Mouse (Mus musculus) heart, embryonic 15.5 days (tissue): ENCODE measurements around the gene Mob1b. TPM values are rescaled to one million over a fixed set of nuclear protein-coding genes. Genes with fewer than 3 reads are reported as not detected.
A peak's percentile ranks its signal among the peaks of the same experiment; 100 is the strongest.

Source experiments
- ATAC-seq: fragments of 200-750 bp; cut with Nextera tagmentation; replicated peaks from 2 replicates; pipeline ENCODE4 v1.8.0; 2017; ENCODE audit warnings: low read depth, moderate TSS enrichment; ENCODE audit not compliant: insufficient number of reproducible peaks, insufficient read depth, low FRiP score
- H3K27ac ChIP-seq: fragments of 300-500 bp; sonication (generic); 2 replicates; pipeline ENCODE4 v1.5.1; 2015; ENCODE audit warnings: mild to moderate bottlenecking, inconsistent platforms
- H3K27me3 ChIP-seq: fragments of 300-500 bp; sonication (generic); 2 replicates; pipeline ENCODE4 v1.6.1; 2015; ENCODE audit warnings: inconsistent platforms
- H3K36me3 ChIP-seq: fragments of 300-500 bp; sonication (generic); 2 replicates; pipeline ENCODE4 v1.6.1; 2015; ENCODE audit warnings: mild to moderate bottlenecking, inconsistent platforms
- H3K4me1 ChIP-seq: fragments of 300-500 bp; sonication (generic); replicated peaks from 2 replicates; pipeline ENCODE4 v1.6.1; 2015; ENCODE audit warnings: inconsistent platforms
- H3K4me2 ChIP-seq: fragments of 300-500 bp; sonication (generic); 2 replicates; pipeline ENCODE4 v1.6.1; 2015; ENCODE audit warnings: inconsistent platforms, mild to moderate bottlenecking, moderate library complexity
- H3K4me3 ChIP-seq: fragments of 300-500 bp; sonication (generic); 2 replicates; pipeline ENCODE4 v1.5.1; 2015; ENCODE audit warnings: mild to moderate bottlenecking, inconsistent platforms
- H3K9ac ChIP-seq: fragments of 300-500 bp; sonication (generic); 2 replicates; pipeline ENCODE4 v1.6.1; 2015; ENCODE audit warnings: mild to moderate bottlenecking, inconsistent platforms
- H3K9me3 ChIP-seq: fragments of 300-500 bp; sonication (generic); replicated peaks from 2 replicates; pipeline ENCODE4 v1.6.1; 2016; ENCODE audit warnings: inconsistent platforms
- WGBS: fragments of 180-500 bp; shearing (Covaris S2); methylation state at CpG from one replicate; pipeline ENCODE4 v1.1.7; 2015; ENCODE audit warnings: mixed read lengths; 5-methylcytosine and 5-hydroxymethylcytosine counted together
- polyA plus RNA-seq: library from polyadenylated mRNA; unstranded; fragments of >200 nt; fragmentation: Nextera tagmentation; extraction: Ambion mirVana; gene quantifications from 2 replicates; pipeline ENCODE4 v1.2.1, GENCODE M21; 2015

Gene Mob1b
- 15.5 and 15.7 TPM in 2 replicates for polyA plus RNA-seq

- Histone ChIP-seq H3K36me3 (no peaks in the 10 kb centered on the region), H3K4me3 (peak within 1 kb of the TSS; percentile 94), H3K4me2 (peak within 1 kb of the TSS; percentile 81), H3K9me3 (no peaks in the 10 kb centered on the region), H3K27me3 (no peaks in the 10 kb centered on the region), H3K4me1 (peaks cover 35% of the 10 kb centered on the region), H3K27ac (peak within 1 kb of the TSS; percentile 96), H3K9ac (peak within 1 kb of the TSS; percentile 99)
- ATAC-seq: peak; percentile 91
- WGBS: under 1% methylated on average over 45 of the region's 54 CpGs
Observed at GRCm38 (mm10) chr5:88720116-88721002, at the start of gene Mob1b. Gene Mob1b, plus strand, starts transcription at chr5:88720855.

- Histone ChIP-seq H3K4me1 (peaks cover 9% of the 10 kb centered on the region), H3K27me3 (no peaks in the 10 kb centered on the region), H3K4me2 (peak overlapping the region; percentile 84), H3K4me3 (peak overlapping the region; percentile 99), H3K9ac (peak overlapping the region; percentile 99), H3K9me3 (no peaks in the 10 kb centered on the region), H3K27ac (peak overlapping the region; percentile 98), H3K36me3 (peaks cover 17% of the 10 kb centered on the region)
- under 1% methylated on average over 37 of the region's 47 CpGs for WGBS
- ATAC-seq: peak; percentile 29
Observed at GRCm38 (mm10) chr5:88674703-88675442, 45.8 kb upstream of the Mob1b start.

GRCm38 (mm10) chr5:88675443-88676387, 44.9 kb upstream of the Mob1b start, which contains the start of gene Grsf1:
Gene Grsf1, minus strand, starts transcription at chr5:88676171.
- peak within 1 kb of the TSS; percentile 99 for H3K9ac ChIP-seq
- ATAC-seq: peak; percentile 91
- no peaks in the 10 kb centered on the region for H3K27me3 ChIP-seq
- H3K4me1 ChIP-seq: peaks cover 9% of the 10 kb centered on the region
- H3K4me3 ChIP-seq: peak within 1 kb of the TSS; percentile 99
- under 1% methylated on average over 126 of the region's 127 CpGs for WGBS
- peak within 1 kb of the TSS; percentile 84 for H3K4me2 ChIP-seq
- H3K27ac ChIP-seq: peak within 1 kb of the TSS; percentile 98
- peaks cover 9% of the 10 kb centered on the region for H3K36me3 ChIP-seq
- H3K9me3 ChIP-seq: no peaks in the 10 kb centered on the region

- Histone ChIP-seq H3K9ac (no peak overlapping the region), H3K27me3 (no peaks in the 10 kb centered on the region), H3K36me3 (no peaks in the 10 kb centered on the region), H3K4me2 (no peak overlapping the region), H3K9me3 (no peaks in the 10 kb centered on the region), H3K4me1 (peaks cover 5% of the 10 kb centered on the region), H3K4me3 (no peak overlapping the region), H3K27ac (no peak overlapping the region)
- no peak for ATAC-seq
- WGBS: 45% methylated on average over 7 of the region's 7 CpGs
Observed at GRCm38 (mm10) chr5:88678929-88679328, 41.7 kb upstream of the Mob1b start.

GRCm38 (mm10) chr5:88679341-88679740, 41.3 kb upstream of the Mob1b start:
- 30% methylated on average over 6 of the region's 6 CpGs for WGBS
- H3K4me2 ChIP-seq: no peak overlapping the region
- peaks cover 4% of the 10 kb centered on the region for H3K4me1 ChIP-seq
- no peaks in the 10 kb centered on the region for H3K27me3 ChIP-seq
- H3K4me3 ChIP-seq: no peak overlapping the region
- H3K27ac ChIP-seq: no peak overlapping the region
- no peaks in the 10 kb centered on the region for H3K9me3 ChIP-seq
- no peaks in the 10 kb centered on the region for H3K36me3 ChIP-seq
- no peak for ATAC-seq
- no peak overlapping the region for H3K9ac ChIP-seq

- Histone ChIP-seq H3K27ac (no peak overlapping the region), H3K4me2 (no peak overlapping the region)
- 86% methylated on average over 6 of the region's 6 CpGs for WGBS
Observed at GRCm38 (mm10) chr5:88680567-88680966, 40.1 kb upstream of the Mob1b start.

GRCm38 (mm10) chr5:88683706-88684105, 36.9 kb upstream of the Mob1b start:
- H3K36me3 ChIP-seq: no peaks in the 10 kb centered on the region
- no peaks in the 10 kb centered on the region for H3K9me3 ChIP-seq
- no peak overlapping the region for H3K4me3 ChIP-seq
- no peaks in the 10 kb centered on the region for H3K27me3 ChIP-seq
- WGBS: 64% methylated on average over 9 of the region's 9 CpGs
- ATAC-seq: no peak
- H3K4me2 ChIP-seq: no peak overlapping the region
- no peak overlapping the region for H3K27ac ChIP-seq
- H3K4me1 ChIP-seq: peaks cover 8% of the 10 kb centered on the region
- no peak overlapping the region for H3K9ac ChIP-seq

More at GRCm38 (mm10) chr5:88680567-88680966, 40.1 kb upstream of the Mob1b start:
- Histone ChIP-seq H3K4me1 (peaks cover 4% of the 10 kb centered on the region), H3K4me3 (no peak overlapping the region), H3K9ac (no peak overlapping the region), H3K36me3 (no peaks in the 10 kb centered on the region), H3K9me3 (no peaks in the 10 kb centered on the region), H3K27me3 (no peaks in the 10 kb centered on the region)
- ATAC-seq: no peak

- no peak overlapping the region for H3K4me3 ChIP-seq
- H3K4me1 ChIP-seq: peaks cover 11% of the 10 kb centered on the region
- WGBS: 26% methylated on average over 3 of the region's 3 CpGs
- H3K27me3 ChIP-seq: no peaks in the 10 kb centered on the region
- H3K27ac ChIP-seq: no peak overlapping the region
- no peaks in the 10 kb centered on the region for H3K36me3 ChIP-seq
- H3K9ac ChIP-seq: no peak overlapping the region
- ATAC-seq: no peak
- no peak overlapping the region for H3K4me2 ChIP-seq
- H3K9me3 ChIP-seq: no peaks in the 10 kb centered on the region
Observed at GRCm38 (mm10) chr5:88684226-88684625, 36.4 kb upstream of the Mob1b start.

GRCm38 (mm10) chr5:88685306-88685705, 35.3 kb upstream of the Mob1b start:
- Histone ChIP-seq H3K4me2 (no peak overlapping the region), H3K27ac (no peak overlapping the region), H3K4me3 (no peak overlapping the region), H3K36me3 (no peaks in the 10 kb centered on the region), H3K9ac (no peak overlapping the region), H3K27me3 (no peaks in the 10 kb centered on the region), H3K4me1 (peaks cover 11% of the 10 kb centered on the region), H3K9me3 (no peaks in the 10 kb centered on the region)
- WGBS: 18% methylated on average over 6 of the region's 6 CpGs
- ATAC-seq: no peak

GRCm38 (mm10) chr5:88685745-88686299, 34.8 kb upstream of the Mob1b start:
- H3K36me3 ChIP-seq: no peaks in the 10 kb centered on the region
- H3K9ac ChIP-seq: no peak overlapping the region
- no peak for ATAC-seq
- no peak overlapping the region for H3K27ac ChIP-seq
- no peak overlapping the region for H3K4me2 ChIP-seq
- peaks cover 11% of the 10 kb centered on the region for H3K4me1 ChIP-seq
- no peaks in the 10 kb centered on the region for H3K9me3 ChIP-seq
- H3K27me3 ChIP-seq: no peaks in the 10 kb centered on the region
- WGBS: 36% methylated on average over 6 of the region's 6 CpGs
- no peak overlapping the region for H3K4me3 ChIP-seq
